Comparison of ENCODE assay signal across 9 mouse cellular contexts in genomic region chr14:11556356-11557130, GRCm38 (mm10). TPM values are rescaled to one million over a fixed set of nuclear protein-coding genes. Genes with fewer than 3 reads are reported as not detected.
DNase-seq lines count a peak whose midpoint lies in the region; ATAC-seq and TF ChIP-seq lines count a peak whose summit lies in the region.
"Had no signal": no experiment of that assay in that cellular context is flagged by ENCODE, and none has a peak within 500 bp of the region (broad histone marks: within the 10 kb centered on the region; RNA-seq: fewer than 3 reads in every experiment).

No protein-coding gene starts in this region.

- H3K4me2 ChIP-seq in liver, postnatal 0 days (ENCODE audit: low read depth, low read length): peak overlapping the region; percentile 85

- WGBS in liver, postnatal 0 days (ENCODE audit: insufficient replicate concordance): 9% methylated on average over 26 of the region's 26 CpGs

- TF ChIP-seq EP300 in liver, postnatal 0 days (IDR thresholded peaks at IDR 0.05; ENCODE audit: low read depth): no peak

- H3K9ac ChIP-seq in ES-E14 (ENCODE audit: insufficient read depth, low read depth, low read length, poor library complexity, severe bottlenecking): peak overlapping the region; percentile 91; the same call in 1 of the 2 replicates
- H3K9ac ChIP-seq in liver, postnatal 0 days (replicated peaks): peak overlapping the region; percentile 44; the same call in 1 of the 2 replicates

- ATAC-seq in hematopoietic stem cell, adult 5-6 weeks (replicated peaks in 1 of 2; ENCODE audit: insufficient read depth in 1 of 2, low FRiP score in 2 of 2, low TSS enrichment in 1 of 2, low read depth in 1 of 2, poor library complexity in 2 of 2, severe bottlenecking in 2 of 2): peak; percentile 5 to 24; a peak in 1 of 4 replicates
- no peak for ATAC-seq in liver, postnatal 0 days

- peak overlapping the region; percentile 84 to 92 for H3K4me3 ChIP-seq in ES-E14 (ENCODE audit: insufficient read depth in 1 of 2, low read depth in 1 of 2, low read length in 2 of 2, poor library complexity in 1 of 2, severe bottlenecking in 1 of 2)
- peak overlapping the region; percentile 60 for H3K4me3 ChIP-seq in liver, postnatal 0 days (ENCODE audit: low read depth, low read length)

- in situ Hi-C loops in ES-E14 (cut with MboI; ENCODE audit: low sequenced_read_pairs in 2 of 2, unreplicated experiment in 2 of 2): loop anchor here (25.0 kb wide), 1 partner anchor 581 kb away; no protein-coding TSS in a partner anchor

- peaks cover 5 to 15% of the 10 kb centered on the region in 2 experiments; a peak in 3 of 4 replicates for H3K4me1 ChIP-seq in ES-E14 (ENCODE audit: control insufficient read depth in 2 of 2, insufficient read depth in 2 of 2, low read length in 2 of 2, poor library complexity in 1 of 2)
- H3K4me1 ChIP-seq in liver, postnatal 0 days (ENCODE audit: insufficient read depth): peaks cover 5% of the 10 kb centered on the region; the same call in 1 of the 2 replicates

- H3K36me3 ChIP-seq in ES-E14 (ENCODE audit: control insufficient read depth, insufficient read depth, low read length, poor library complexity, severe bottlenecking): no peaks in the 10 kb centered on the region
- H3K36me3 ChIP-seq in liver, postnatal 0 days (replicated peaks; ENCODE audit: insufficient read depth, low read length): no peaks in the 10 kb centered on the region
- H3K36me3 ChIP-seq: G1E had no signal

- peaks cover 30% of the 10 kb centered on the region for H3K27me3 ChIP-seq in liver, postnatal 0 days (ENCODE audit: insufficient read depth, low read length)

- no peaks in the 10 kb centered on the region for H3K9me3 ChIP-seq in ES-E14 (ENCODE audit: control insufficient read depth, insufficient read depth, low read depth, low read length)
- no peaks in the 10 kb centered on the region for H3K9me3 ChIP-seq in liver, postnatal 0 days (ENCODE audit: low read length)

- no peak for DNase-seq in ES-E14 (ENCODE audit: low read depth, low spot score)
- peak; percentile 85 to 86 for DNase-seq in cerebellum, postnatal 10 days
- DNase-seq in frontal cortex, postnatal 14 days (ENCODE audit: low spot score in 2 of 2): peak; percentile 66 to 67
- peak; percentile 58 to 76 for DNase-seq in layer of hippocampus, adult 8-10 months (ENCODE audit: low spot score in 2 of 2)
- DNase-seq in liver, postnatal 0 days: peak; percentile 61
- DNase-seq in ovary, postnatal 14 days (ENCODE audit: low spot score): peak; percentile 48
- DNase-seq in spleen, postnatal 14 days (ENCODE audit: low spot score in 2 of 2): no peak

- no peak overlapping the region for H3K27ac ChIP-seq in ES-E14 (ENCODE audit: insufficient read depth, low read depth, low read length, poor library complexity, severe bottlenecking)
- no peak overlapping the region for H3K27ac ChIP-seq in liver, postnatal 0 days (ENCODE audit: low read depth)

- peak; percentile 65 for TF ChIP-seq CTCF in liver, postnatal 0 days (IDR thresholded peaks at IDR 0.05; ENCODE audit: low read depth)

TF ChIP-seq in ES-E14, 5 proteins besides CTCF, POLR2A, EP300 and RAD21:
- TF ChIP-seq HCFC1 (IDR thresholded peaks at IDR 0.05; ENCODE audit: borderline replicate concordance, insufficient read depth, low read length) (no peak), CHD2 (IDR thresholded peaks at IDR 0.05; ENCODE audit: low read depth, low read length) (no peak), ZNF384 (IDR thresholded peaks at IDR 0.05; ENCODE audit: low read depth, low read length) (no peak), ZC3H11A (IDR thresholded peaks at IDR 0.05; ENCODE audit: borderline replicate concordance, low read depth, low read length) (peak; percentile 20; the same call in 1 of the 2 replicates), MAFK (IDR thresholded peaks at IDR 0.05; ENCODE audit: insufficient read depth, low read depth, low read length) (no peak)
TF ChIP-seq in ES-E14: peak in this region for 1.

RNA-seq across cellular contexts. Expression of gene Ptprg, which starts 3.2 kb away (rescaled TPM):
- 59.8 and 75.6 TPM in 2 replicates for total RNA-seq in ES-E14 (2012; rRNA removed)
- not detected in 2 replicates for total RNA-seq in hematopoietic stem cell, adult 5-6 weeks (2017)
- total RNA-seq in layer of hippocampus, adult 8-10 months (2022): 100 to 1,000 TPM in 1 of 4 experiments, 10 to 100 TPM in 3; 88.2 to 105 (median 94.3) TPM
- polyA plus RNA-seq in liver, postnatal 0 days (2015; fragmentation: Nextera tagmentation; extraction: Ambion mirVana): 1.7 and 2.7 TPM in 2 replicates
- polyA plus RNA-seq: G1E had no signal

Comparison
In these comparisons a context has a peak if more than half of its experiments do, and no peak if none do; other contexts are left out.
1. DNase-seq: peak in cerebellum, postnatal 10 days (2 of 2), frontal cortex, postnatal 14 days (2 of 2), layer of hippocampus, adult 8-10 months (2 of 2), liver, postnatal 0 days (single experiment) and ovary, postnatal 14 days (single experiment); none in ES-E14 (single experiment) and spleen, postnatal 14 days (0 of 2).
2. RNA of gene Ptprg, which starts 3.2 kb away (total RNA-seq): 88.2 to 105 TPM in layer of hippocampus, adult 8-10 months and 59.8 to 75.6 TPM in ES-E14; not detected in hematopoietic stem cell, adult 5-6 weeks; every median in the first group is over 10 times any median in the second.